Mouse (Mus musculus) gastrocnemius, postnatal 10 days (tissue): ENCODE measurements around the gene Pla2g10. TPM values are rescaled to one million over a fixed set of nuclear protein-coding genes. Genes with fewer than 3 reads are reported as not detected.
A peak's percentile ranks its signal among the peaks of the same experiment; 100 is the strongest.
"Not testable (repeated sequence)": the region's sequence is repeated elsewhere in the genome, so short reads cannot be mapped to it uniquely, and the experiment has no call there.

Source experiments
- DNase-seq: peaks from one replicate; pipeline ENCODE4 v3.0.0; 2021; ENCODE audit warnings: mixed read lengths
- long read RNA-seq, 2 experiments: library from polyadenylated mRNA; stranded (forward); transcript quantifications; one replicate each; pipeline ENCODE4 v2.0.0; 2021
- total RNA-seq, 2 experiments: library from RNA; stranded (reverse); gene quantifications; 2 replicates each; pipeline ENCODE4 v1.2.3; 2021

The Pla2g10 gene
- not detected for total RNA-seq
- long read RNA-seq, experiment 1, partial matches to known transcripts = 0 of 2 reads
- long read RNA-seq, experiment 1, other reads (novel, unspliced or antisense) = 2 of 2 reads
- long read RNA-seq, experiment 2, partial matches to known transcripts = 0 of 3 reads
- long read RNA-seq, experiment 2, other reads (novel, unspliced or antisense) = 3 of 3 reads

GRCm38 (mm10) chr16:13730285-13731255 is at the start of gene Pla2g10:
Gene Pla2g10 (minus strand): TSS chr16:13730983.
- DNase-seq = no peak

- not testable (repeated sequence) for DNase-seq
Measured at GRCm38 (mm10) chr16:13774651-13775050, 43.9 kb upstream of the Pla2g10 start.

- not testable (repeated sequence) for DNase-seq
Measured at GRCm38 (mm10) chr16:13774011-13774410, 43.2 kb upstream of the Pla2g10 start.

DNA sequence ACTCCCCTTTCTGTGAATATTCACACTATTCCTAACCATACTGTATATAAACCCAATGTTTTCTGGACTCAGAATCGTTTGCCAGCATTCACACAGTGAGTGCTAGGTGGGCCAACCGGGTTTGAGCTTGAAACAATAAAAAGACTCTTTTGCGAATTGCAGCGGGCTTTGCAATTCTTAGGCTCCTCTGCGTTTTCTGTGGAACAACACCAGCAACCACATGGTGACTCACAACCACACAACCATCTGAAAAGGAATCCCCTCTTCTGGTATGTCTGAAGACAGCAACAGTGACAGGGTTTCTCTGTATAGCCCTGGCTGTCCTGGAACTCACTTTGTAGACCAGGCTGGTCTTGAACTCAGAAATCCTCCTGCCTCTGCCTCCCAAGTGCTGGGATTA is 41.3 kb upstream of the Pla2g10 start:
- not testable (repeated sequence) for DNase-seq

- DNase-seq = not testable (repeated sequence)
Measured at GRCm38 (mm10) chr16:13771603-13772002, 40.8 kb upstream of the Pla2g10 start.

DNA sequence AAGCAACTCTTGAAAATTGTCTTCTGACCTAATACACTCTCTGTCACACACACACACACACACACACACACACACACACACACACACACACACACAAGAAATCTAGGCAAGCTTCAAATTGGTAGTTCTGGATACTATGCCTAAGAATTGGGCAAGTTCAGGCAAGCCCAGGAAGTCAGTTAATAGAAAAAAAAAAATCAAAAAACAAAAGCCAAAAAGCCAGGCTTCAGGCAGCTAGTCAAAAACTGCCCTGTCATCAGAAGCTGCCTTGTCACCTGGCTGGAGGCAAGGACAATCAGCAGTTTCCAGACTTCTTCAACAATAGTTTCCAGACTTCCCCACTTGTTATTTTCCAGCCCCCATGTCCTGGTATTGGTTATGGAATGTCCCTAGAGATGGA is 35.6 kb upstream of the Pla2g10 start:
- DNase-seq = no peak

- no peak for DNase-seq
Measured at GRCm38 (mm10) chr16:13764519-13764918, 33.7 kb upstream of the Pla2g10 start.

DNA sequence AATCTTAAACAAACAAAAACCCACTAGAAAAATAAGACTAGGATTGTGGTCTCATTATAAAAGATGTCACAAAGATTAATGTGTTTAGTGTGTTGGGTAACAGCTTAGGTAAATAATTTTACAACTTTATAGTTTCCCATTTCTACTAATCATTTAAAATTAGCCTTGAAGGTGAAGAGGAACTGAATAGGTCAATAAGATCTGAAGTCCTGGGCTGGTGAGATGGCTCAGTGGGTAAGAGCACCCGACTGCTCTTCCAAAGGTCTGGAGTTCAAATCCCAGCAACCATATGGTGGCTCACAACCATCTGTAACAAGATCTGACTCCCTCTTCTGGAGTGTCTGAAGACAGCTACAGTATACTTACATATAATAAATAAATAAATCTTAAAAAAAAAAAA is 32.0 kb upstream of the Pla2g10 start:
- not testable (repeated sequence) for DNase-seq

DNA sequence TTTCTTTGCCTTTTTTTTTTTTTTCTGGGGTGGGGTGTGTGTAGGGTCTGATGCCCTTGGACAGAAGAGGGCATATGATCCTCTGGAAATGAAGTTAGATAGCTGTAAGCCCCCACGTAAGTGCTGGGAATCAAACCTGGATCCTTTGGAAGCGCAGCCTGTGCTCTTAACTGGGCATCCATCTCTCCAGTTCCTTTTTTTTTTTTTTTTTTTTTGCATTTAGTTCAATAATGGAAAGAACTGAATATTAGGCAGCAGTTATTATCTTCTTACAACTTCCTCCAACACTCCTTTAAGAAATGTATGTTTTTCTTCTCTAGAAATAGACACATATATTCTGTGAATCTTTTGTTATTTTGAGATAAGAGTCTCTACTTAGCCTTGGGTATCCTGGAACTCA is 27.0 kb upstream of the Pla2g10 start:
- DNase-seq = no peak

GRCm38 (mm10) chr16:13754400-13755190 is 23.8 kb upstream of the Pla2g10 start:
- DNase-seq = peak; percentile 95

DNA sequence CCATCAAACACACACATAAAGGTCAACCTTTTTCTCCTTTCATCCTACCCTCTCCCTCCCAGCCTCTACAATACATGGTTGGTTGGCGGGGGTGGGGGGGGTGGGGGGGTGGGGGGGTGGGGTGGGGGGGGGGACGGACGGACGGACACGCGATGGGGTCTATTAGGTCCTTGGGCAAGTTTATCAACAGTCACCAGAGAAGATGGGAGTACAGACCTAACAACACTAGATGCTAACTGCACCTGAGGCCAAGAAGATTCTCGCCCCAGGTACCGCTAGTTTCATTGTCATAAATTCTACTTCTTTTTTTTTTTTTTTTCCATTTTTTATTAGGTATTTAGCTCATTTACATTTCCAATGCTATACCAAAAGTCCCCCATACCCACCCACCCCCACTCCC is 23.2 kb upstream of the Pla2g10 start:
- no peak for DNase-seq

- no peak for DNase-seq
Measured at GRCm38 (mm10) chr16:13750626-13751025, 19.8 kb upstream of the Pla2g10 start.

DNA sequence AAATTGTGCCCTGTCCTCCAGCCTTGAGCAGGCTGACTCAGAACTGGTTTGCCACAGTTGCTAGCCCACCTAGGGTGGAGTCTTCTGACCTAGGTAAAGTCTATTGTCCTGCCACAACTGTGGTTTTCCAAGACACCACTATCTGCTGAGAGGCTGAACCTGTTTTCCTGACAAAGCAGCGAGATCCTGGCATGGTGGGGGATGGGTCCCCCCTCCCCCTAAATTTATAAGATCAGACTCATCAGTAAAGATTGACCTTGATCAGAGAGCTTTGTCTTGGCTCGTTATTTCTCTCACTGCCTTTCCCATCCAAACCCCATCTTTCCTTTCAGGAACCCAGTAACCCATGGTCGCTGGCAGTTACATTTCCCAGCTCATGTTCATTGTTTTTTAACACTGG is 19.2 kb upstream of the Pla2g10 start:
- no peak for DNase-seq

DNA sequence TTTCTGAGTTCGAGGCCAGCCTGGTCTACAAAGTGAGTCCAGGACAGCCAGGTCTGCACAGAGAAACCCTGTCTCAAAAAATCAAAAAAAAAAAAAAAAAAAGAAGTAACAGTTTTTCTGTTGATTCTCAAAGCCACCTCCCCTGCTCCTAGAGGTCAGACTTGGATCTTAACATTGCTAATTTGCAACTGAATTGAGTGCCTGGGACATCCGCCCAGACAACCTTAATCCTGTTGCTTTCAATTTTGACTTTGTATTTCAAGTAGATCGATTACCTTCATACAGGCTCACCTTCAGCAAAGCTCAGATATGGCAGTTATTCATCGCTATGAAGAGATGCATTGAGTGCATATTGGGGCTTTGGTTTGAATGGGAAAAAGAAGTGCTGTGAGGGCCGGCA is 18.5 kb upstream of the Pla2g10 start:
- no peak for DNase-seq

DNA sequence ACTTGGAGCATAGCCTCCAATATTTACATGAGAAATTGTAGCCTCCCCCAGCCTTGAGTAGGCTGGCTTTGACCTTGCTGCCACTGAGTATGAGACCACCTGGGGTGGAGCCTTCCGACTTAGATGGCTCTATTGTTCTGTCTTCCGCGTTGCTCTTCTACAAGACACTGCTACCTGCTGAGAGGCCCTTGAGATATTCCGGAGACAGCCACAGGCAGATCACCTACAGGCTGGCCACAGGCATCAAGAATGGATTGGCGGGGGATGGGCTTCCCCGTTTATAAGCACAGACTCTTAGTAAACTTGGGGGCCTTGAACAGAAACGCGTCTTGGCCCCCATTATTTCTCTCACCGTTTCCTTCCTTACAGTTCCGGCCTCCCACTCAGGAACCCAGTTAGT is 18.0 kb upstream of the Pla2g10 start:
- not testable (repeated sequence) for DNase-seq

GRCm38 (mm10) chr16:13748124-13748523 is 17.3 kb upstream of the Pla2g10 start:
- DNase-seq = no peak

DNA sequence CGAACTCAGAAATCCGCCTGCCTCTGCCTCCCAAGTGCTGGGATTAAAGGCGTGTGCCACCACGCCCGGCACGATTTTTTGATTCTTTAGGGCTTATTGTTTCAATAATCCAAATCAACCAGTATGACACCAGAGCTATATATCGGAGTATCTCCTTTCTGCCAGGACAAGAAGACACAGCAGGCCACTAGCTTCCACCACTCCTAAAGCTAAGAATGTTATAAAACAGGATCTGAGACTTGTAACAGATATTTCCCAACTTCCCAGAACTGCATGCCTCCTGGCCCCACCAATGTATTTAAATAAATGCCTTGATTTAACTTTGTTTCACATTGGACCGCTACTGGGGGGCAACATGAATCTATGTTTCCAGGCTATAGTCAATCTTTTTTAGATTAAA is 16.9 kb upstream of the Pla2g10 start:
- no peak for DNase-seq

DNA sequence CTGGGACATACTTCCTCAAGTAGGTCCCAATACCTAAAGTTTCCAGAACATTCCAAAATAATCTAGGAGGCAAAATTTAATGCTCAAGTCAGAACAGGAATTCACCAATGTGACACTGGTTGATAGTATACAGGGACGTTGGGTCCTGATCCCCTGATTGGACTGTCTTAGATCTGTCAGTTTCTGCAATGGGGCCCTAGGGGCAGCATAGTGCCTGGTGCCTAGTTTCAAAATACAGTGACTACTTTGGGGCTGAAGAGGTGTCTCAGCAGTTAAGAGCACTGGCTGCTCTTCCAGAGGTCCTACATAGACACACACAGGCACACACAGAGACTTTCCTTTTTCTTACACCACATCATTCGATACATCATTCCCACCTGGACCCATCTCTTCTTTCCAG is 10.1 kb upstream of the Pla2g10 start:
- no peak for DNase-seq

GRCm38 (mm10) chr16:13739044-13739443 is 8.3 kb upstream of the Pla2g10 start:
- not testable (repeated sequence) for DNase-seq

DNA sequence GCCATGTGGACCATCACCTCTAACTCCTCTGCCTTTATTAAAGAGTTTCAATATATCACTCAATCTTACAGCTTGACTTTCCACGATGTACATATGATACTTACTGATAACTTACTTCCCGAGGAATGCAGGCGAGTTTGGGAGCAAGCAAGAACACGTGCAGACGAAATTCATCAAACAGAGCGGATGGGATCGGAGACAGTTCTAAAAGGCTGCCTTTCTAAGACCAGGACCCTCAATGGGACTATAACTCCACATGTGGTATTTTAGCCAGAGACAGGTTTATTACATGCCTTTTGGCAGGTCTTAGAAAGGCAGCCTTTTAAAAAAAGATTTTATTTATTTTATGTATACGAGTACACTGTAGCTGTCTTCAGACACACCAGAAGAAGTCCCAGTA is 5.2 kb upstream of the Pla2g10 start:
- no peak for DNase-seq

GRCm38 (mm10) chr16:13733518-13734137 is 2.8 kb upstream of the Pla2g10 start:
- DNase-seq = peak; percentile 84

DNA sequence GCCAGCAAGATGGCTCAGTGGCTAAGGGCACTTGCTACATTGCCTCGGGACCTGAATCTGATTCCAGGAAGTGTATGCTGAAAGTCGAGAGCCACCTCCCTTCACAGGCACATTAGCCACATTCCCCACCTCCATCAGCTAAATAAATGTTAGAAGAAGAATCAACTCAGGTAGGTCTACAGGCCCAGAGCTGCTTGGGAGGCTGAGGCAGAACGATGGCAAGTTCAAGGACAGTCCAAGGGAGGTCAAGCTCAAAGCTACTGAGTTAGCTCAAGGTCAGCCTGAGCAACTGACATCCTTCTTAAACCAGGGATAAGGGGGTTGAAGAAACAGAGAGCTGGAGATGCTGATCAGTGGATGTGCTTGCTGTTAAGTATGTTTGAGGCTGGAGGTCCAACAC is 2.0 kb upstream of the Pla2g10 start:
- no peak for DNase-seq
